Mouse (Mus musculus): ENCODE measurements around the gene Efs. TPM values are rescaled to one million over a fixed set of nuclear protein-coding genes. Genes with fewer than 3 reads are reported as not detected.

The Efs gene
- polyA plus RNA-seq, 1 experiment from 2014 or later = 63.4 TPM

- 0 out of 2 replicates have a peak, but pooled peaks cover 3% of the 10 kb centered on the region for H3K4me1 ChIP-seq
- H3K36me3 ChIP-seq = no peaks in the 10 kb centered on the region
- no peak overlapping the region for H3K9ac ChIP-seq
- 79% methylated on average over 19 of the region's 19 CpGs for WGBS
- H3K4me3 ChIP-seq (replicated peaks) = no peak overlapping the region
- no peak overlapping the region for H3K27ac ChIP-seq (replicated peaks)
- H3K4me2 ChIP-seq (replicated peaks) = no peak overlapping the region
- H3K9me3 ChIP-seq (replicated peaks) = no peaks in the 10 kb centered on the region
- no peaks in the 10 kb centered on the region for H3K27me3 ChIP-seq
- peak; percentile 6; the same call in 1 of the 2 replicates for ATAC-seq (ENCODE audit: insufficient number of reproducible peaks, low FRiP score, low TSS enrichment, low read depth)
Observed at GRCm38 (mm10) chr14:54945975-54946704, 20.2 kb upstream of the Efs start.

DNA sequence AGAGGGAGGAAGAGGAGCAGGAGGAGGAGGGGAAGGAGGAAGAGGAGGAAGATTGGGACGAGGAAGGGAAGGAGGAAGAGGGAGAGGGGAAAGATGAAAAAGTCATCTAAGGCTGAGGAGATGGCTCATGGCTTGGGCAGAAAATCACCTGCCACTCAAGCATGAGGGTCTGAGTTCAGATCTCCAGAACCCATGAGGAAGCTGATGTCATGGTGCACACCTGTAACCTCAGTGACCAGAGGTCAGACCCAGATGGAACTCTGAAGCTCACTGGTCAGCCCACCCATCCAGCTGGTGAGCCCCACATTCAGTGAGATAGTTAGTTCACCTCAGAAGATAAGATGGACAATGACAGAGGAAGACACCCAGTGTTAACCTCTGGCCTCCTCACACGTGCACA lies 19.0 kb upstream of the Efs start:
- Histone ChIP-seq H3K9me3 (replicated peaks) (no peaks in the 10 kb centered on the region), H3K4me2 (replicated peaks) (no peak overlapping the region), H3K27me3 (no peaks in the 10 kb centered on the region), H3K4me1 (0 out of 2 replicates have a peak, but pooled peaks cover 3% of the 10 kb centered on the region), H3K4me3 (replicated peaks) (no peak overlapping the region), H3K27ac (replicated peaks) (no peak overlapping the region), H3K36me3 (no peaks in the 10 kb centered on the region), H3K9ac (no peak overlapping the region)
- no peak for ATAC-seq (ENCODE audit: insufficient number of reproducible peaks, low FRiP score, low TSS enrichment, low read depth)
- WGBS = 79% methylated on average over 2 of the region's 2 CpGs

- WGBS = 95% methylated on average over 7 of the region's 7 CpGs
- no peak overlapping the region for H3K27ac ChIP-seq (replicated peaks)
- H3K4me1 ChIP-seq = 0 out of 2 replicates have a peak, but pooled peaks cover 3% of the 10 kb centered on the region
Observed at GRCm38 (mm10) chr14:54943971-54944370, 18.0 kb upstream of the Efs start.

GRCm38 (mm10) chr14:54942479-54942878 lies 16.6 kb upstream of the Efs start:
- Histone ChIP-seq H3K9ac (no peak overlapping the region), H3K9me3 (replicated peaks) (no peaks in the 10 kb centered on the region), H3K4me2 (replicated peaks) (no peak overlapping the region), H3K27me3 (no peaks in the 10 kb centered on the region), H3K4me1 (0 out of 2 replicates have a peak, but pooled peaks cover 3% of the 10 kb centered on the region), H3K36me3 (no peaks in the 10 kb centered on the region), H3K4me3 (replicated peaks) (no peak overlapping the region), H3K27ac (replicated peaks) (no peak overlapping the region)
- 88% methylated on average over 8 of the region's 8 CpGs for WGBS
- no peak for ATAC-seq (ENCODE audit: insufficient number of reproducible peaks, low FRiP score, low TSS enrichment, low read depth)

More at GRCm38 (mm10) chr14:54943971-54944370, 18.0 kb upstream of the Efs start:
- no peaks in the 10 kb centered on the region for H3K27me3 ChIP-seq
- no peaks in the 10 kb centered on the region for H3K9me3 ChIP-seq (replicated peaks)
- no peaks in the 10 kb centered on the region for H3K36me3 ChIP-seq
- no peak overlapping the region for H3K9ac ChIP-seq
- no peak overlapping the region for H3K4me3 ChIP-seq (replicated peaks)
- ATAC-seq (ENCODE audit: insufficient number of reproducible peaks, low FRiP score, low TSS enrichment, low read depth) = no peak
- no peak overlapping the region for H3K4me2 ChIP-seq (replicated peaks)

GRCm38 (mm10) chr14:54941024-54941978 lies 15.4 kb upstream of the Efs start:
- H3K9ac ChIP-seq = no peak overlapping the region
- 48% methylated on average over 13 of the region's 13 CpGs for WGBS
- H3K9me3 ChIP-seq (replicated peaks) = no peaks in the 10 kb centered on the region
- H3K4me2 ChIP-seq (replicated peaks) = no peak overlapping the region
- H3K4me3 ChIP-seq (replicated peaks) = no peak overlapping the region
- ATAC-seq (ENCODE audit: insufficient number of reproducible peaks, low FRiP score, low TSS enrichment, low read depth) = no peak
- peaks cover 8% of the 10 kb centered on the region; the same call in 1 of the 2 replicates for H3K4me1 ChIP-seq
- H3K27ac ChIP-seq (replicated peaks) = no peak overlapping the region
- H3K27me3 ChIP-seq = no peaks in the 10 kb centered on the region
- no peaks in the 10 kb centered on the region for H3K36me3 ChIP-seq

DNA sequence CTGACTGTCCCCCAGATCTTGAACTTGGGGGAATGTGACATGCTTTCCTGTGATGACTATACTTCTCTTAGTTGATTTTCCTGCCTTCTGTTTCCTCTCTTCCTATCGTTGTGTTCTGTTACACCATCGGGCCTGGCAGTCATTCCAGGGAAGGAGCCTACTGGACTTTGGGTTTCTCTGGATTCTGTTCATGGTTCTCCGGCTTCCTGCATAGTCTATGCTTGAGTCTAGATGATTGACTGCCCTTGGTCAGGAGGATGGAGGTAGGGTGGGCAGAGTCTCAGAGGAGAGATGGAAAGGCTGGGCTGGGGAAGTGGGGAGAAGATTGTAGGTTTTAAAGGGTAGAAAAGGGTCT lies 14.2 kb upstream of the Efs start:
- Histone ChIP-seq H3K27ac (replicated peaks) (no peak overlapping the region), H3K9me3 (replicated peaks) (no peaks in the 10 kb centered on the region), H3K36me3 (no peaks in the 10 kb centered on the region), H3K4me3 (replicated peaks) (no peak overlapping the region), H3K4me2 (replicated peaks) (no peak overlapping the region), H3K4me1 (peaks cover 13% of the 10 kb centered on the region; the same call in 1 of the 2 replicates), H3K27me3 (0 out of 2 replicates have a peak, but pooled peaks cover under 1% of the 10 kb centered on the region), H3K9ac (no peak overlapping the region)
- no peak for ATAC-seq (ENCODE audit: insufficient number of reproducible peaks, low FRiP score, low TSS enrichment, low read depth)
- WGBS = 74% methylated on average over 3 of the region's 3 CpGs

DNA sequence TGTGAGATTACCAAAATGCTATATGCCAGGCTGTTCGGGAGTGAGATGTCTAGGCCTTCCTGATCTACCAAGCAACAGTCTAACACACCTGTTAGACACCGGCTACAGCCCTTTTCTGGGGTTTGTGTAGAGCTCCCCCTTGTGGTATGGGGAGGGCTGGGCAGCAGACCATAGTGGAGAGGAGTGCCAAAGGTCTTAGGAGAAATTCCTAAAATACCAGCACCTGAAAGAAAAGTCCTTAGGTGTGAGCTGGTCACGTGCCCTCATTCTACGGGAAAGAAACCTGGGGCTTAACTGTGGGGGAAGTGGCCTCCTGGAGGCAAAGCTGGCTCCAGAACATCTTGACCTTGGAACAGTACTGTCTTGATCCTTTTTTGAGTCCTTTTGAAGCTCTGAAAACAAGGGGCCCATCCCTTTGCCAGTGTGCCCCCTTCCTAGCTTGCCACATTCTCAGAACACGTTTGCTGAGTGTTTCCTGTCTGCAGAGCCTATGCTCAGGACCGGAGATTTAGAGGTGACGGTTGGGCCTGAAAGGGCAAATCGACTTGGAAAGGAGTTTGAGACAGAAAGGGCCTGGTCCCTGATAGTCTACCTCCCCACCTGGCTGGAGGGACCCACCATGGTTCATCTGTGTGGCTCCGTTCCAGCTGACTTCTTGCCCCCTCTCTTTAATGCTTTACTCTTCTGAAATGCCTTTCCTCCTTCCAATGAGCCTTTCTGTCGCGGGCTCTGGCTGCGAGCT lies 13.7 kb upstream of the Efs start:
- Histone ChIP-seq H3K4me1 (peaks cover 13% of the 10 kb centered on the region; the same call in 1 of the 2 replicates), H3K9ac (no peak overlapping the region), H3K36me3 (no peaks in the 10 kb centered on the region), H3K27ac (replicated peaks) (no peak overlapping the region), H3K4me3 (replicated peaks) (no peak overlapping the region), H3K4me2 (replicated peaks) (no peak overlapping the region), H3K27me3 (0 out of 2 replicates have a peak, but pooled peaks cover 3% of the 10 kb centered on the region), H3K9me3 (replicated peaks) (no peaks in the 10 kb centered on the region)
- ATAC-seq (ENCODE audit: insufficient number of reproducible peaks, low FRiP score, low TSS enrichment, low read depth) = no peak
- 51% methylated on average over 12 of the region's 12 CpGs for WGBS

GRCm38 (mm10) chr14:54938431-54939219 lies 12.7 kb upstream of the Efs start:
- Histone ChIP-seq H3K9ac (no peak overlapping the region), H3K4me3 (replicated peaks) (no peak overlapping the region), H3K36me3 (no peaks in the 10 kb centered on the region), H3K27ac (replicated peaks) (no peak overlapping the region), H3K4me1 (peaks cover 13% of the 10 kb centered on the region; the same call in 1 of the 2 replicates), H3K4me2 (replicated peaks) (no peak overlapping the region), H3K27me3 (0 out of 2 replicates have a peak, but pooled peaks cover 3% of the 10 kb centered on the region), H3K9me3 (replicated peaks) (no peaks in the 10 kb centered on the region)
- no peak for ATAC-seq (ENCODE audit: insufficient number of reproducible peaks, low FRiP score, low TSS enrichment, low read depth)
- WGBS = 80% methylated on average over 15 of the region's 15 CpGs

DNA sequence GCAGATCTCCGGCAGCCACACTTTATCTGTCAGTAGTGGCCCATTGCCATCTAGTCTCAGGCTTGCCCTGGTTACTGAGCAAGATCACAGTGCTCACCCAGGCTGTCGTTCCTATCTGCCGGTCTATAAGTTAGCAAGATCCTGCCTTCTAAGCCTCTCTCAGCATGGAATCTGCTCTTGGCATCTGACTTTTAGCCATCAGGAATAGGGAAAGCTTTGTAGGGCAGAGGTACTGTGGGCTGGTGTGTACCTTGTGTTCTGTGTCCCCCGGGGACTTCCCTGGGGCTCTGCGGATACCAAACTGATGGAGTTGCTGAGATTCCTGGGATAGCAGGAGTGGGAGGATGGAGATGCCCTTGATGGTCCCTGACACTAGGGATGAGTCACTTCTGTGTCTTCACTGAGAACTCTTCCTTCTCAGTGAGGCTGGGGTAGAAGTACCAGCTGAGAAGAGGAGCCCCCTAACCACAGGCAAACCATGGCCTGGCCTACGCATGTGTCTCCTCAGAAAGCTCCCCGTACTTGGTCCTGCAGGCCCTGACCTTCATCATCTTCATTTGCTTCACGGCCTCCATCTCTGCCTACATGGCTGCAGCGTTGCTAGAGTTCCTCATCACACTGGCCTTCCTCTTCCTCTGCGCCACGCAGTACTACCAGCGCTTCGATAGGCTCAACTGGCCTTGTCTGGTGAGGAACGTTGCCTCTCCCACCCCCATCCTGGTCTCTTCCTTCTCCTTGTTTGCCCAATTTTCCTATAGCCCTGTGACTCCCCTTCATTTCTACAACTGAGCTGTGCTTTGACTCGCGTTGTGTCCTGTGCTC lies 11.6 kb upstream of the Efs start:
- 0 out of 2 replicates have a peak, but pooled peaks cover 3% of the 10 kb centered on the region for H3K27me3 ChIP-seq
- H3K27ac ChIP-seq (replicated peaks) = no peak overlapping the region
- no peak for ATAC-seq (ENCODE audit: insufficient number of reproducible peaks, low FRiP score, low TSS enrichment, low read depth)
- H3K4me2 ChIP-seq (replicated peaks) = no peak overlapping the region
- no peaks in the 10 kb centered on the region for H3K9me3 ChIP-seq (replicated peaks)
- WGBS = 86% methylated on average over 16 of the region's 16 CpGs
- peaks cover 22% of the 10 kb centered on the region for H3K4me1 ChIP-seq
- no peak overlapping the region for H3K4me3 ChIP-seq (replicated peaks)
- no peaks in the 10 kb centered on the region for H3K36me3 ChIP-seq
- no peak overlapping the region for H3K9ac ChIP-seq

DNA sequence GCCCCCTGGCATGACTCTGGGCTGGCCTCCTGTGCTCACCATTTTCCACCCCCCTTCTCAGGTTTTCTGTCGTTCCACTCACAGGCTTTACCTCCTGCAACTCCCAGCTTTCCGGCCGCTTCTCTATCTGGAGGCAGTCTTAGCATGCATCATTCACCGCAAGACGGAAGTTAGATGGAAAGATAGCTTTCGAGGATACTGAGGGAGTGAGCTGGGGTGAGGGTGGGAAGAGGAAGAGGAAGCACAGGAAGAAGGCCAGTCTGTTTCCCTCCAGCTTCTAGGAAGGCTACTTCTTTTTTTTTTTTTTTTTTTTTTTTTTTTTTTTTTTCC lies 10.9 kb upstream of the Efs start:
- no peak for ATAC-seq (ENCODE audit: insufficient number of reproducible peaks, low FRiP score, low TSS enrichment, low read depth)
- H3K36me3 ChIP-seq = no peaks in the 10 kb centered on the region
- H3K4me2 ChIP-seq (replicated peaks) = 0 out of 2 replicates have a peak overlapping the region, but pooled peaks have one; percentile 15
- peaks cover 24% of the 10 kb centered on the region for H3K4me1 ChIP-seq
- H3K9ac ChIP-seq = no peak overlapping the region
- H3K4me3 ChIP-seq (replicated peaks) = peak overlapping the region; percentile 8; the same call in 1 of the 2 replicates
- 0 out of 2 replicates have a peak, but pooled peaks cover 3% of the 10 kb centered on the region for H3K27me3 ChIP-seq
- 21% methylated on average over 6 of the region's 6 CpGs for WGBS
- H3K27ac ChIP-seq (replicated peaks) = peak overlapping the region; percentile 84
- H3K9me3 ChIP-seq (replicated peaks) = no peaks in the 10 kb centered on the region
